Mouse (Mus musculus): ENCODE results near the gene Smim4. TPM values are rescaled to one million over a fixed set of nuclear protein-coding genes. Genes with fewer than 3 reads are reported as not detected.

Smim4 gene
- polyA plus RNA-seq (2015; fragmentation: Nextera tagmentation; extraction: Ambion mirVana): 38.4 and 57.0 TPM in 2 replicates

DNA sequence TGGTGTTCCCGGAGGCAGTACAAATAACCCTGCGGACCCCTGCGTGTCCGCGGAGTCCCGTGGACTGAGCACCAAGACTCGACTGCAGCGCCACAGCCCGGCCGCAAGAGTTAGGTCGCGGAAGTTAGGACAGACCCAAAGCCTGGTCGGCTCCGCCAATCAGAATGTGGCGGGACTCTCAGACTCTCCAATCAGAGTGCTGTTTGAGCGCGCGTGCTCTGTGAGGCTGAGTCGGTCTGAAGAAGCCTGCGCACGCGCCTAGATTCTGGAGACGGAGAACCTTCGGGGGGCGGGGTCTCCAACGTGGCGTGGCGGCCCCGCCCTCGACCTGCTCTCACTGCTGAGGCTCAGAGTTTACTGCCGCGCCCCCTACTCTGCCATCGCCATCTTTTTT, at the start of gene Smim4:
TSS of gene Smim4 (minus strand) at position 131 of the 394 bp plus-strand sequence.
- under 1% methylated on average over 33 of the region's 33 CpGs for WGBS
- Histone ChIP-seq H3K27ac (ENCODE audit: low read length) (peak within 1 kb of the TSS; percentile 89), H3K4me1 (ENCODE audit: control insufficient read depth, insufficient read depth, low read length) (peaks cover 47% of the 10 kb centered on the region), H3K27me3 (ENCODE audit: control insufficient read depth, insufficient read depth, low read depth, low read length) (no peaks in the 10 kb centered on the region), H3K4me2 (ENCODE audit: low read length) (peak within 1 kb of the TSS; percentile 88), H3K9ac (ENCODE audit: low read depth, low read length) (peak within 1 kb of the TSS; percentile 82), H3K9me3 (replicated peaks; ENCODE audit: control insufficient read depth, low read length, poor library complexity, severe bottlenecking) (no peaks in the 10 kb centered on the region), H3K4me3 (ENCODE audit: low read depth, low read length) (peak within 1 kb of the TSS; percentile 83), H3K36me3 (ENCODE audit: control insufficient read depth, insufficient read depth, low read length) (no peaks in the 10 kb centered on the region)
- ATAC-seq: peak; percentile 96

DNA sequence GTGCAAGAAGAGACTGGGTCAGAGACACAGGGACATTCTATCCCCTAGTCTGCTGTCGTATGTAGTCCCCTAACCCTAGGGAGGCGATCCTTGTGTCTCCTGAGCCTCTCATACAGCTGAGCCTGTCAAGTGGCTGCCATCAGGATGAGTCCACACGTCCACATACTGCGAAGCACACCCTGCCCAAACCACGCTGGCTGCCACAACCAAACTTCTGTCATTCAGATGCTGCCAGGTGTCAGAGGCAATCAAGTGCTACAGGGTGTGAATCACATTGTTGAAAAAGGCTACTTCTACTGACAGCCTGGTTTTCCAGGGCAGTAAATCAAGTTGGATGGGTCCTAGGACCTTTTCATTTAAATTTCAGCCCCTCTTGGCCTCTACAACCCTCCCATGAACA, 49.0 kb upstream of the Smim4 start:
- Histone ChIP-seq H3K27me3 (ENCODE audit: control insufficient read depth, insufficient read depth, low read depth, low read length) (no peaks in the 10 kb centered on the region), H3K4me2 (ENCODE audit: low read length) (no peak overlapping the region), H3K4me3 (ENCODE audit: low read depth, low read length) (no peak overlapping the region), H3K4me1 (ENCODE audit: control insufficient read depth, insufficient read depth, low read length) (no peaks in the 10 kb centered on the region), H3K9ac (ENCODE audit: low read depth, low read length) (no peak overlapping the region), H3K36me3 (ENCODE audit: control insufficient read depth, insufficient read depth, low read length) (peaks cover 76% of the 10 kb centered on the region), H3K9me3 (replicated peaks; ENCODE audit: control insufficient read depth, low read length, poor library complexity, severe bottlenecking) (no peaks in the 10 kb centered on the region), H3K27ac (ENCODE audit: low read length) (no peak overlapping the region)
- 97% methylated on average over 5 of the region's 5 CpGs for WGBS
- ATAC-seq: no peak

DNA sequence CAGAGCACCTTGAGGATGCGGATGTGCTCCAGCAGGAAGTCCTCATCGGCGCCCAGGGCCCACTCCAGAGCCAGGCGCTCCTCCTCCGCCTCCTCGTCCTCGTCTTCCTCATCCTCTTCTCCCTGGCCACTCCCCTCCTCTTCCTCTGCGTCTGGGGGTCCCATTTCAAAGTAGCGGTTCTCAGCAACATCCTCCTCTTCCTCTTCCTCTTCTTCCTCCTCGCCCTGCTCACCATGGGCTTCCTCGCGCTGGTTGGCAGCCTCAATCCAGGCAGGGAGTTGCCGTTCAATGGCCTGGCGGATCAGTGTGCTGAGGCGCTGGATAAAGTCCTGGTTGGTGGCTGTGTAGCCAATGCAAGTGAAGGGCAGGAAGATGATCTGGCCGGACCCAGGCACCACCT, 48.5 kb upstream of the Smim4 start:
- Histone ChIP-seq H3K4me3 (ENCODE audit: low read depth, low read length) (no peak overlapping the region), H3K27ac (ENCODE audit: low read length) (no peak overlapping the region), H3K27me3 (ENCODE audit: control insufficient read depth, insufficient read depth, low read depth, low read length) (no peaks in the 10 kb centered on the region), H3K9me3 (replicated peaks; ENCODE audit: control insufficient read depth, low read length, poor library complexity, severe bottlenecking) (no peaks in the 10 kb centered on the region), H3K4me2 (ENCODE audit: low read length) (no peak overlapping the region), H3K36me3 (ENCODE audit: control insufficient read depth, insufficient read depth, low read length) (peaks cover 79% of the 10 kb centered on the region), H3K9ac (ENCODE audit: low read depth, low read length) (no peak overlapping the region), H3K4me1 (ENCODE audit: control insufficient read depth, insufficient read depth, low read length) (no peaks in the 10 kb centered on the region)
- ATAC-seq: no peak
- WGBS: 92% methylated on average over 16 of the region's 16 CpGs

DNA sequence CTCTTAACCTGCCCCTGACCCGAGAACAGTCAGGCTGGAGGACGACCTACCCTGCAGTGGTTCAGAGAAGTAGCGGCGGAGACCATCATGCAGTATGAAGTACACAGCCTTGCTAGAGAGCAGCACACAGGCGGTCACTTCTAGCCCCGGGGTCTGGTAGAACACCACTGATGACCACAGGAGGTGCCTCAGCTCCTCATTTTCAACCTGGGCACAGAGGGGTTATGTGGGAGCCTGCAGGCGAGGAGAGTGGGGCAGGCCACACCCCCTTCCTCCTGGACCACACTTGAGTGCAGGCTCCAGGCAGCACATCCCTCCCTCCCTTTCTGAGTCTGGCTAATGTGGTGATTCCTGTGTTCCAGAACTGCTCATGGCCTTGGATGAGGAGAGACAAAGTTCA, 44.8 kb upstream of the Smim4 start:
- H3K4me1 ChIP-seq (ENCODE audit: control insufficient read depth, insufficient read depth, low read length): no peaks in the 10 kb centered on the region
- H3K9ac ChIP-seq (ENCODE audit: low read depth, low read length): no peak overlapping the region
- no peak overlapping the region for H3K4me3 ChIP-seq (ENCODE audit: low read depth, low read length)
- no peak overlapping the region for H3K27ac ChIP-seq (ENCODE audit: low read length)
- no peaks in the 10 kb centered on the region for H3K9me3 ChIP-seq (replicated peaks; ENCODE audit: control insufficient read depth, low read length, poor library complexity, severe bottlenecking)
- no peaks in the 10 kb centered on the region for H3K27me3 ChIP-seq (ENCODE audit: control insufficient read depth, insufficient read depth, low read depth, low read length)
- ATAC-seq: no peak
- H3K36me3 ChIP-seq (ENCODE audit: control insufficient read depth, insufficient read depth, low read length): peaks cover 71% of the 10 kb centered on the region
- no peak overlapping the region for H3K4me2 ChIP-seq (ENCODE audit: low read length)
- WGBS: 93% methylated on average over 7 of the region's 7 CpGs

DNA sequence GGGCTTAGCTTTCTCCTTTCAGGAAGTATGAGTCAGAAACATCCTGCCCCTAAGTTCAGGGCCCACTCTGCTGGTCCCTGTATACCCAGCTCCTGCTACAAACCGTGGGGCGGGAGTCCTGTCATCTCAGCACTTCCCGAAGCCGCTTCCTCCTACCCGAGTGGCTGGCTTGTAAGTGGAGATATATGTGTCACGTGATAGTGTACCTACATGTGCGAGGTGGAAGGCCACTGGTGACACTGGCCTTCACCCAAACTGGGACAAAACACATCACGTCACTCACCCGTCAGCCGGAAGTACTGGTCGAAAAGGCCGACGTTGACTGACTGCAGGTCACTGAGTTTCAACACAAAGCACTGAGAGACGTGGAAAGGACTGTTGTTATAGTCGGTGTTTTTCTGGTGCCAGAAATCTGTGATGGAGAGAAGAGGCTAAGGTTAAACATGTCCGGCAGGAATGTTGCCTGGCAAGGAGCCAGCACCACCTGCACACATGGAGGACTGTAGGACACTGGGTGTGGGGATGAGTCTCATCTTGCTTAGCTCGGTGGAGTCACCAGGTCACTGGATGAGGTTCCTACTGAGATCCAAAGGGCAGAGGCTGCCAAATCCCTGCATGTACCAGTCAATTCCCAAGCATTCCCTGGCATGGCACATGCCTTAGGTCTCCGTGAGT, 44.2 kb upstream of the Smim4 start:
- no peak for ATAC-seq
- Histone ChIP-seq H3K4me2 (ENCODE audit: low read length) (no peak overlapping the region), H3K9me3 (replicated peaks; ENCODE audit: control insufficient read depth, low read length, poor library complexity, severe bottlenecking) (no peaks in the 10 kb centered on the region), H3K27ac (ENCODE audit: low read length) (no peak overlapping the region), H3K36me3 (ENCODE audit: control insufficient read depth, insufficient read depth, low read length) (peaks cover 68% of the 10 kb centered on the region), H3K27me3 (ENCODE audit: control insufficient read depth, insufficient read depth, low read depth, low read length) (no peaks in the 10 kb centered on the region), H3K4me1 (ENCODE audit: control insufficient read depth, insufficient read depth, low read length) (no peaks in the 10 kb centered on the region), H3K4me3 (ENCODE audit: low read depth, low read length) (no peak overlapping the region), H3K9ac (ENCODE audit: low read depth, low read length) (no peak overlapping the region)
- 90% methylated on average over 18 of the region's 18 CpGs for WGBS

DNA sequence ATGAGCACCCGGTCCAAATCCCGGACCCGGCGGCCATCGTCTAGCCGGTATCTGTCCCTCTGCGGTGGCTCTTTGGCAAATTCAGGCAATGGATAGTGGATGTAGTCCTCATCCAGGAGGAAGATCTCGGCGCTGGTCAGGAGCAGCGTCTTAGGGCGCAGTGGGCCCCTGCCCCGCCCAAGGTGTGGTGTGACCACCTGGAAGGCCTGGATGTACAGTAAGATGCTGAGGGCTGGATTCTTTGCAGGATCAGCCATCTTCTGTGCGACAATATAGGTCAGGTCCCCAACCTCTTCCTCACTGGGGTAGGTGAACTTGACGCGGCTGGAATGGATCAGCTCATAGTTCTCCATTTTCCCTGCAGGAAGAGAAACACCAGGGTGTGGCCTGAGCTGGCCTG, 43.1 kb upstream of the Smim4 start:
- H3K9me3 ChIP-seq (replicated peaks; ENCODE audit: control insufficient read depth, low read length, poor library complexity, severe bottlenecking): no peaks in the 10 kb centered on the region
- no peaks in the 10 kb centered on the region for H3K4me1 ChIP-seq (ENCODE audit: control insufficient read depth, insufficient read depth, low read length)
- no peak overlapping the region for H3K9ac ChIP-seq (ENCODE audit: low read depth, low read length)
- no peak overlapping the region for H3K4me2 ChIP-seq (ENCODE audit: low read length)
- no peak for ATAC-seq
- WGBS: 96% methylated on average over 15 of the region's 15 CpGs
- no peak overlapping the region for H3K4me3 ChIP-seq (ENCODE audit: low read depth, low read length)
- no peaks in the 10 kb centered on the region for H3K27me3 ChIP-seq (ENCODE audit: control insufficient read depth, insufficient read depth, low read depth, low read length)
- no peak overlapping the region for H3K27ac ChIP-seq (ENCODE audit: low read length)
- H3K36me3 ChIP-seq (ENCODE audit: control insufficient read depth, insufficient read depth, low read length): peaks cover 58% of the 10 kb centered on the region

DNA sequence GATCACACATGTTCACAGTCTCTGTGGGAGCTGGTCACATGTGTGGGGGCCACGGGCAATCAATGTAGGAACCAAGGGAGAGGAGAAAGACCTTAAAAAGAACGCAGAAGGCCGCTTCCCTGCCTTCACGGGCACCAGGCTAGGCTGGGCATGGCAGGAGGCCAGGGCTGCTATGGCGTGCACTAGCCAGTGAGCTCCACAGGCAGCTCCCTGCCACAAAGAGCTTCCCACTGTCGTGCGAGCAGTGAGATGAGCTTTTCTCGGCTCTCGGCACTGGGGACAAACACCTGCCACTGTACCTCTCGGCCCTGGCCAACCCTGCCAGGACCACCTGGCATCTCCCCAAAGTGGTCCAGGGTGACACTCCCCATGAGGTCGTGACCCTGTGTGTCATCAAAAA, 42.6 kb upstream of the Smim4 start:
- Histone ChIP-seq H3K9me3 (replicated peaks; ENCODE audit: control insufficient read depth, low read length, poor library complexity, severe bottlenecking) (no peaks in the 10 kb centered on the region), H3K36me3 (ENCODE audit: control insufficient read depth, insufficient read depth, low read length) (peaks cover 54% of the 10 kb centered on the region), H3K9ac (ENCODE audit: low read depth, low read length) (no peak overlapping the region), H3K4me1 (ENCODE audit: control insufficient read depth, insufficient read depth, low read length) (no peaks in the 10 kb centered on the region), H3K27ac (ENCODE audit: low read length) (no peak overlapping the region), H3K4me3 (ENCODE audit: low read depth, low read length) (no peak overlapping the region), H3K27me3 (ENCODE audit: control insufficient read depth, insufficient read depth, low read depth, low read length) (no peaks in the 10 kb centered on the region), H3K4me2 (ENCODE audit: low read length) (no peak overlapping the region)
- ATAC-seq: no peak
- 86% methylated on average over 11 of the region's 11 CpGs for WGBS

DNA sequence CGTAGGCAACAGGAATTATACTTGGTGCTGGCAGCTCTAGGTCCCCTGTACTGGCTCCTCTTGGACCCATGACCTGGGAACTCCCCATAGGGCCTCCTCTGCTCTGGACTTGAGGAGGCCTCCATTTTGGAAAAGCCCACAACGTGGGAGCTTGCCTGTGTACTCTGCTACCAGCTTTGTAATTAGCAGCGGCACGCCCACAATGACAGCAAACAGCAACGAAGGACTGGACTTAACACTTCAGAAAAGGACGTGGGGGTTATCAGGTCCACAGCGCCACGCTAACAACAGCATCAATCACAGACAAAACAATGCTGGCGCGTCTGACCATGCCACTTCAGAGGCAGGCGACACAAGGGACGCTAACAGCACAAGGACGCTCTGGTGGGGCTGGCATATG, 42.2 kb upstream of the Smim4 start:
- Histone ChIP-seq H3K4me1 (ENCODE audit: control insufficient read depth, insufficient read depth, low read length) (no peaks in the 10 kb centered on the region), H3K36me3 (ENCODE audit: control insufficient read depth, insufficient read depth, low read length) (peaks cover 50% of the 10 kb centered on the region), H3K9me3 (replicated peaks; ENCODE audit: control insufficient read depth, low read length, poor library complexity, severe bottlenecking) (no peaks in the 10 kb centered on the region), H3K9ac (ENCODE audit: low read depth, low read length) (no peak overlapping the region), H3K27ac (ENCODE audit: low read length) (no peak overlapping the region), H3K4me3 (ENCODE audit: low read depth, low read length) (no peak overlapping the region), H3K4me2 (ENCODE audit: low read length) (no peak overlapping the region), H3K27me3 (ENCODE audit: control insufficient read depth, insufficient read depth, low read depth, low read length) (no peaks in the 10 kb centered on the region)
- WGBS: 82% methylated on average over 13 of the region's 13 CpGs
- no peak for ATAC-seq

DNA sequence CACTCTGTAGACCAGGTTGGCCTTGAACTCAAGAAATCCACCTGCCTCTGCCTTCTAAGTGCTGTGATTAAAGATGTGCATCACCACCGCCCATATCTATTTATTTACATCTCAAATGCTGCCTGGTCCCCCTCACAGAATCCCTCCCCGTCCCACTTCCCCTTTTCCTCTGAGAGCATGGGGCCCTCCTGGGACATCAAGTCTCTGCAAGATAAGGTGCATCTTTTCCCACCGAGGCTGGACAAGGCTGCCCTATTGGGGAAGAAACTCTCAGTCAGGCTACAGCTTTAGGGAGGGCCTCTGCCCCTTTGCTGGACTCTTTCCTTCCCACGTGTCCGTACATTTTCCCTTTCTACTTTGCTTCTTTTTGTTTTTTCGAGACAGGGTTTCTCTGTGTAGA, 40.8 kb upstream of the Smim4 start:
- H3K9me3 ChIP-seq (replicated peaks; ENCODE audit: control insufficient read depth, low read length, poor library complexity, severe bottlenecking): no peaks in the 10 kb centered on the region
- H3K4me1 ChIP-seq (ENCODE audit: control insufficient read depth, insufficient read depth, low read length): no peaks in the 10 kb centered on the region
- no peak overlapping the region for H3K9ac ChIP-seq (ENCODE audit: low read depth, low read length)
- no peak overlapping the region for H3K4me2 ChIP-seq (ENCODE audit: low read length)
- no peak overlapping the region for H3K4me3 ChIP-seq (ENCODE audit: low read depth, low read length)
- peaks cover 36% of the 10 kb centered on the region for H3K36me3 ChIP-seq (ENCODE audit: control insufficient read depth, insufficient read depth, low read length)
- no peaks in the 10 kb centered on the region for H3K27me3 ChIP-seq (ENCODE audit: control insufficient read depth, insufficient read depth, low read depth, low read length)
- 83% methylated on average over 6 of the region's 6 CpGs for WGBS
- ATAC-seq: no peak
- no peak overlapping the region for H3K27ac ChIP-seq (ENCODE audit: low read length)
